Mouse (Mus musculus): ENCODE data around the gene Hoxd10. TPM values are rescaled to one million over a fixed set of nuclear protein-coding genes. Genes with fewer than 3 reads are reported as not detected.
A peak's percentile ranks its signal among the peaks of the same experiment; 100 is the strongest.

Gene Hoxd10
- polyA plus RNA-seq, 1 experiment from 2014 or later = not detected

DNA sequence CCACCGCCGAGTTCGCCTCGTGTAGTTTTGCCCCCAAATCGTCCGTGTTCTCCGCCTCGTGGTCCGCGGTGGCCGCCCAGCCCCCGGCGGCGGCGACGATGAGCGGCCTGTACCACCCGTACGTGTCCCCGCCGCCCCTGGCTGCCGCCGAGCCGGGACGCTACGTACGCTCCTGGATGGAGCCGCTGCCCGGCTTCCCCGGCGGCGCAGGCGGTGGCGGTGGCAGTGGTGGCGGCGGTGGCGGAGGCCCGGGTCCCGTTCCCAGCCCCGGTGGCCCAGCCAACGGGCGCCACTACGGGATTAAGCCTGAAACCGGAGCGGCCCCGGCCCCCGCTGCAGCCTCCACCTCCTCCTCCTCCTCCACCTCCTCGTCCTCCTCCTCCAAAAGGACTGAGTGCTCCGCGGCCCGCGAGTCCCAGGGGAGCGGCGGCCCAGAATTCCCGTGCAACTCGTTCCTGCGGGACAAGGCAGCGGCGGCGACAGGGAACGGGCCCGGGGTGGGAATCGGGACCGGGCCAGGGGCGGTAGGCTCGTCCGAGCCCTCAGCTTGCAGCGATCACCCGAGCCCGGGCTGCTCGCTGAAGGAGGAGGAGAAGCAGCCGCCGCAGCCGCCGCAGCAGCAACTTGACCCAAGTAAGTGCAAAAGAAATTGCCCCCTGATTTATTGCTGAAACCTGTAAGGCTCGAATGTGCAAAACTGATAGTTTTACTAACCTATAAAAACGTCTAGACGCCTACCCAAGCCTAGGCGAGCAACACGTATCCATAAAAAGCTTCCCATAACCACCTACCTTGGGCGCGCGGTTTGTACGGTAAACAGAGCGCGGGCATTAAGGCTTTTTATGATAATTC, 6.7 kb downstream of the Hoxd10 start:
- ATAC-seq = peak; percentile 50; the same call in 1 of the 2 replicates
- Histone ChIP-seq H3K4me3 (ENCODE audit: low read length) (peak overlapping the region; percentile 29), H3K27me3 (replicated peaks; ENCODE audit: control insufficient read depth, insufficient read depth, low read length) (peaks cover 54% of the 10 kb centered on the region), H3K9ac (ENCODE audit: low read depth, low read length) (no peak overlapping the region), H3K4me2 (ENCODE audit: low read length) (peak overlapping the region; percentile 53), H3K4me1 (ENCODE audit: control insufficient read depth, insufficient read depth, low read depth, low read length) (peaks cover 10% of the 10 kb centered on the region; the same call in 1 of the 2 replicates), H3K9me3 (ENCODE audit: control insufficient read depth, low read length) (no peaks in the 10 kb centered on the region; the same call in 1 of the 2 replicates), H3K36me3 (ENCODE audit: control insufficient read depth, insufficient read depth, low read length) (no peaks in the 10 kb centered on the region), H3K27ac (ENCODE audit: low read depth, low read length) (no peak overlapping the region)
- under 1% methylated on average over 66 of the region's 86 CpGs for WGBS

DNA sequence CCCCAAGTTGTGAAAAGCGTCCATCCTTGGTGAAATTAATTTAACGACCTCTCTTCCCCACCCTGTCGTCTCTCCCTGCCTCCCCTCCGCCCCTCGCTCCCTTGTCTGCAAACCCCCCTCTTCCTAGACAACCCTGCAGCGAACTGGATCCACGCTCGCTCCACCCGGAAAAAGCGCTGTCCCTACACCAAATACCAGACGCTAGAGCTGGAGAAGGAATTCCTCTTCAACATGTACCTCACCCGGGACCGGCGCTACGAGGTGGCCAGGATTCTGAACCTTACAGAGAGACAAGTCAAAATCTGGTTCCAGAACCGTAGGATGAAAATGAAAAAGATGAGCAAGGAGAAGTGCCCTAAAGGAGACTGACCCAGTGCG, 7.3 kb downstream of the Hoxd10 start:
- Histone ChIP-seq H3K27ac (ENCODE audit: low read depth, low read length) (no peak overlapping the region), H3K4me2 (ENCODE audit: low read length) (no peak overlapping the region), H3K4me1 (ENCODE audit: control insufficient read depth, insufficient read depth, low read depth, low read length) (peaks cover 10% of the 10 kb centered on the region; the same call in 1 of the 2 replicates), H3K27me3 (replicated peaks; ENCODE audit: control insufficient read depth, insufficient read depth, low read length) (peaks cover 54% of the 10 kb centered on the region), H3K4me3 (ENCODE audit: low read length) (no peak overlapping the region), H3K9me3 (ENCODE audit: control insufficient read depth, low read length) (no peaks in the 10 kb centered on the region; the same call in 1 of the 2 replicates), H3K36me3 (ENCODE audit: control insufficient read depth, insufficient read depth, low read length) (no peaks in the 10 kb centered on the region), H3K9ac (ENCODE audit: low read depth, low read length) (no peak overlapping the region)
- no peak for ATAC-seq
- WGBS = 2% methylated on average over 17 of the region's 17 CpGs

DNA sequence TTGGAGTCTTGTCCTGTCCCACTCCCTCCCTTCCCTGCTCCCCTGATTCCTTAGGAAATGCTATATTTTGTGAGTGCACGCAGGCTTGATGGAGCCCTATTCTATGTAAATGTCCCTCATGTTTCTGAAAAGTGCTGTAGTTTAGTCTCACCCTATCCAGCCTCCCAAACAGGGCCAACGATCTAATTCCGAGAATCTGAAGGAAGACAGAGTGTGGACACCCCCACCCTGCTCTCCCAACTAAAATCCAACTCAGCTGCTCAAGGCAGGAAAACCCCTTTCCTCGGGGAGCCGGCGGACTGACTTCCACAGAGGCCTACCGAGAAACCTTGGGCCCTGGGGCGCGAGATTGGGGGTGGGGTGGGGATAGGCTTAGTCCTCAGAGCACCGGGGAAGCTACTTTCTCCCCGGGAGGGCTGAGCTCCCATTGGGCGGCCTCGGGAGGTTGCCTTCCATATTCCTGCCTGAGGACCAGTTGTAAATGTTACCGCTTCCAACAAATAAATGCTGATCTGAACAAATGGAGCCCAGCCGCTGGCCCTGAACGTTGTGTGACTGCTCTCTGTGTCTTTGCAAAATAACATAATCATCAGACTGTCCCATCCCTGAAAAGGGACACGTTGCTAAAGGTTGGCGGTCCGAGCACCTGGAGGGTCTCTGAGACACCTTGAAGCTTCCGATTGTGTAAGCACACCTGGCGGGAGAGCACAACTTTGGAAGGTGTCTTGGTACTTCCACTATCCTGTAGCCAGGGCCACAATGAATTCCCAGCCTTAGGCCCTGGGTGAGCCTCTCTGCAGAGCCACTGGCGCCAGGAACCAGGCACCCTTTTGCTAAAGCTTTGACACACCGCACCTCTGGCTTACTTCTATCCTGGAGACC, 8.2 kb downstream of the Hoxd10 start:
- peaks cover 11% of the 10 kb centered on the region for H3K4me1 ChIP-seq (ENCODE audit: control insufficient read depth, insufficient read depth, low read depth, low read length)

DNA sequence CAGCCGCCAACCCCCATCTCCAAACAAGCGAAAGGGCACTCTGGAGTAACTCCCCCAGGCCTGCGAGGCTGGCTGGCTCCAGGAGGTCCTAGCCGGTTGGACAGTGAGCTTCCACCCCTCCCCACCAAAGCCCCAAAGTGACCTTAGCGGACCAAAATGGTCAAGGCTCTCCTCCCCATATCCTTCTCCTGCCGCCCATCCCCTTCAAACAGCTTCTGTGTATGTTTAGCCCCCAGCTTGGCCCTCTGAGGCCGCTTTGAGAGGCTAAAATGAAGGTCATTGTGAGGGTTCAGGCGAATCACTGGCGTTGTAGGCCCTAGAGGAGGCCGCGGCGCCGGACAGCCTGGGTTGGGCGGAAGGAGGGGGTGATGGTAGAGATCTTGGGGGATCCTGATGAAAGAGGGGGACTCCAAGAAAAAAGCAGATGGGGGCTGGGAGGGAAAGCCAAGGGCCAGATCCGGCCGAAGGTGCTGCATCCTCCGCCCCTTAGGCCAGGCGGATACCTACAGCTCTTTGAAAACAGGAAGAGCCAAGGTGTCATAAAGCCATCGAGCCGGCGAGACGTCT, 8.9 kb downstream of the Hoxd10 start:
- Histone ChIP-seq H3K4me1 (ENCODE audit: control insufficient read depth, insufficient read depth, low read depth, low read length) (peaks cover 18% of the 10 kb centered on the region), H3K9ac (ENCODE audit: low read depth, low read length) (no peak overlapping the region), H3K4me3 (ENCODE audit: low read length) (no peak overlapping the region), H3K36me3 (ENCODE audit: control insufficient read depth, insufficient read depth, low read length) (no peaks in the 10 kb centered on the region), H3K27ac (ENCODE audit: low read depth, low read length) (no peak overlapping the region), H3K27me3 (replicated peaks; ENCODE audit: control insufficient read depth, insufficient read depth, low read length) (peaks cover 47% of the 10 kb centered on the region), H3K9me3 (ENCODE audit: control insufficient read depth, low read length) (no peaks in the 10 kb centered on the region; the same call in 1 of the 2 replicates), H3K4me2 (ENCODE audit: low read length) (no peak overlapping the region)
- no peak for ATAC-seq
- WGBS = 6% methylated on average over 22 of the region's 22 CpGs

More for the DNA sequence above, 8.2 kb downstream of the Hoxd10 start:
- no peaks in the 10 kb centered on the region for H3K36me3 ChIP-seq (ENCODE audit: control insufficient read depth, insufficient read depth, low read length)
- peaks cover 51% of the 10 kb centered on the region for H3K27me3 ChIP-seq (replicated peaks; ENCODE audit: control insufficient read depth, insufficient read depth, low read length)
- no peak overlapping the region for H3K4me2 ChIP-seq (ENCODE audit: low read length)
- H3K4me3 ChIP-seq (ENCODE audit: low read length) = no peak overlapping the region
- no peak overlapping the region for H3K27ac ChIP-seq (ENCODE audit: low read depth, low read length)
- H3K9me3 ChIP-seq (ENCODE audit: control insufficient read depth, low read length) = no peaks in the 10 kb centered on the region; the same call in 1 of the 2 replicates
- no peak for ATAC-seq
- 2% methylated on average over 23 of the region's 23 CpGs for WGBS
- no peak overlapping the region for H3K9ac ChIP-seq (ENCODE audit: low read depth, low read length)

DNA sequence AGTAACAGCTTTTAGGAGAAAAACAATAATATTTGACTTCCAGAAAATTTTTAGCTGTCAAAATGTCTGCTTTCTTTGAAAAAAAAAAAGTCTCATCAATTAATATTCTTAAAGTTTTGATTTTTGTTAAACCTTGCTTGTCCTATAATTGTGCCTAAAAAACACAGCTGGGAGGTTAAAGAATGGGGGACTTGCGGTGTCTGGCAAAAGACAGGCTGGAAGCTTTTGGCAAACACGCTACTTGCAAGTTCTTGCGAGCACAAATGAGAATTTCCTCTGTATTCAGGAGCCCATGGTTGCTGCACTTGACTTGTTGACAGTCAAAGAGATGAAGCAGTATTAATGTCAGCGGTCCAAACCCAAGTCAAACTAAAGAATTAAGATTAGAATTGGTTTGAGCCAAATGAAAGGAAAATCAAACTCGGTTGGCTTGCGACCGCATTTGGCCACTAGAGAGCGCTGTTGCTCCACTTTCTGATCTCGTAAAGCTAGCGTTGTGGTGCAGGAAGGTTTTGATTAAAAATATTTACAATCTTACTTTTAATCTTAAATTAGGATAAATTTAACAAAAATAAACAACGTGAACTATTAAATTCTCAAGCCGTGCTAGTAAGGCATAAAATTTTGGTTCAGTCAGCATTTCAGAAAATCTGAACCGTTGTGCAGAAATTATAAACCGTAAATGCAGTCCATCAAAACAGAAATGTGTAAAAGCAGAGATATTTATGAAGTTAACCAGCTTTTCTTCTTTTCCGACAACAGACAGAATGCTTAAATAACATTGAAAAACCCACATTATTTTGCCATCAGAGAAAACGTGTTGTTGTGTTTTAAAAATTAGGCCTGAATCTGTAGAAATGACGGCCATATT, 10.5 kb downstream of the Hoxd10 start:
- Histone ChIP-seq H3K4me1 (ENCODE audit: control insufficient read depth, insufficient read depth, low read depth, low read length) (peaks cover 20% of the 10 kb centered on the region), H3K4me2 (ENCODE audit: low read length) (no peak overlapping the region), H3K27ac (ENCODE audit: low read depth, low read length) (no peak overlapping the region), H3K4me3 (ENCODE audit: low read length) (no peak overlapping the region), H3K36me3 (ENCODE audit: control insufficient read depth, insufficient read depth, low read length) (no peaks in the 10 kb centered on the region), H3K27me3 (replicated peaks; ENCODE audit: control insufficient read depth, insufficient read depth, low read length) (peaks cover 38% of the 10 kb centered on the region), H3K9ac (ENCODE audit: low read depth, low read length) (no peak overlapping the region), H3K9me3 (ENCODE audit: control insufficient read depth, low read length) (no peaks in the 10 kb centered on the region)
- ATAC-seq = no peak
- WGBS = 12% methylated on average over 17 of the region's 17 CpGs

DNA sequence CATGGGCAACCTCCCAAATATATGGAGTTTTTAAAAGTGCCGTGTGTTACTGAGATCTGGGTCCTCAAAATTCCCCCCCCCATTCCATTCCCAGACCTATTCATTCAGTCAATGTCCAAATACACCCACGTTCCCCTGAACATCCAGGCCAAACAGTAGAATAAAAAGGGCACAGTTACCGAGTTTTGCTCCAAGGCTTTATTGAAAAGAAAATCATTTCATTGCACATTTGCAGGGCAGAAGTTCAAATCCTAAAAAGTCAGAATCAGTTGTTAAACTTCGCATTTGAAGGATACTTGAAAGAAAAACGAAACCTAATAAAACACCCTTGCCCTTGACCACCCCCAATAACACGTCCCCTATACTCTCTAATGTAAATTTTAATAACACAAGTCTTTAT, 11.1 kb downstream of the Hoxd10 start:
- no peak overlapping the region for H3K9ac ChIP-seq (ENCODE audit: low read depth, low read length)
- H3K36me3 ChIP-seq (ENCODE audit: control insufficient read depth, insufficient read depth, low read length) = no peaks in the 10 kb centered on the region
- peaks cover 39% of the 10 kb centered on the region for H3K27me3 ChIP-seq (replicated peaks; ENCODE audit: control insufficient read depth, insufficient read depth, low read length)
- H3K27ac ChIP-seq (ENCODE audit: low read depth, low read length) = no peak overlapping the region
- no peak overlapping the region for H3K4me3 ChIP-seq (ENCODE audit: low read length)
- no peaks in the 10 kb centered on the region for H3K9me3 ChIP-seq (ENCODE audit: control insufficient read depth, low read length)
- ATAC-seq = no peak
- no peak overlapping the region for H3K4me2 ChIP-seq (ENCODE audit: low read length)
- peaks cover 15% of the 10 kb centered on the region for H3K4me1 ChIP-seq (ENCODE audit: control insufficient read depth, insufficient read depth, low read depth, low read length)
- 24% methylated on average over 6 of the region's 6 CpGs for WGBS

DNA sequence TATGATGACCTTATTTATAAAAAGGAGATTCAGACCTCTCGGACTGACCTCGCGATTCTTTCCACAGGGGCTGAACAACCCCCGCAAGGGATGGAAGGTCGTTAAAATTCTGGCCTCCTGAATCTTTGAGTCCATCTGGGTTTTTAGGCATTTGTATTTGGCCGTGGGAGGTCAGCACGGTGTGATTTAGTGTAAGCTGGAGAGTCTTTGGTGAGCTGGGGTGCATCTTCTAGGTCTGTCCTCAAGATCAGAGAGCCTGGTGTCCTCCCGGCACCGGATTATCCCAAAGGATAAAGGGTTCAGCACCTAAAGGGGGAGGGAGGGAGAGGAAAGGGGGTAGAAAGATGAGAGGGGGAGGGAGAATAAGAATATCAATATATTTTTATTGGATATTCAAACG, 11.6 kb downstream of the Hoxd10 start:
- H3K9ac ChIP-seq (ENCODE audit: low read depth, low read length) = no peak overlapping the region
- no peaks in the 10 kb centered on the region for H3K36me3 ChIP-seq (ENCODE audit: control insufficient read depth, insufficient read depth, low read length)
- H3K27ac ChIP-seq (ENCODE audit: low read depth, low read length) = no peak overlapping the region
- WGBS = 10% methylated on average over 10 of the region's 10 CpGs
- H3K4me1 ChIP-seq (ENCODE audit: control insufficient read depth, insufficient read depth, low read depth, low read length) = peaks cover 10% of the 10 kb centered on the region
- ATAC-seq = no peak
- peaks cover 42% of the 10 kb centered on the region for H3K27me3 ChIP-seq (replicated peaks; ENCODE audit: control insufficient read depth, insufficient read depth, low read length)
- no peaks in the 10 kb centered on the region for H3K9me3 ChIP-seq (ENCODE audit: control insufficient read depth, low read length)
- H3K4me3 ChIP-seq (ENCODE audit: low read length) = no peak overlapping the region
- H3K4me2 ChIP-seq (ENCODE audit: low read length) = no peak overlapping the region

DNA sequence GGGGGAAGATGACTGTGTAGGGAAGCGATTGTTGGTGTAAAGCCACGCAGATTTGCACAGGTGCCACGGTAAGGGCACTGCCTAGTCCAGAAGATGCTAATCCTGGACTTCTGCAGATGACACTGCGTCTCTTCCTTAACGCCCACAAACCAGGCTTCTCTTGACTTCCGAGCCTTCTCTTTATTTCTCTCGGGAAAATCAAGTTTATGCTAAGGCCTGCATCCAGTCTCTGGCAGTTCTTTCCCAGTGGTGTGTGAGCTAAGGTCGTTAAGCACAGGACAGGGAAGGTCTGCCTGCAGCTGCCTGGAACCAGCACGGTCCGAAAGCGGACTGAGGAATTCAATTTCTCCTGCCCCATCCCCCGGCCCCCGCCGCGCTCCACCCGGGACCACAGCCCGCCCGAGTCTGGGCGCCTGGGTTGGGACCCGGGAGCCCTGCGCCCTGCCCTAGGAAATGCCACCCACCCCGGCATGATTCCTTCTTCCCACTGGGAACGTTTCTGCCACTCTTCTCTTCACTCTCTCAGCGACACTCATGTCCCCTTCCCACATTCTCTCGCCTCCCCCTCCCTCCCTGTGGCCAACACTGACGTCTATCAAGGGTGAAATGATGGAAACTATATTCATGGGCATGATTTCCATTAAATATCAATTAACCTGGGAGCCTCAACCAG, 12.1 kb downstream of the Hoxd10 start:
- H3K9me3 ChIP-seq (ENCODE audit: control insufficient read depth, low read length) = no peaks in the 10 kb centered on the region
- no peak overlapping the region for H3K9ac ChIP-seq (ENCODE audit: low read depth, low read length)
- no peak overlapping the region for H3K27ac ChIP-seq (ENCODE audit: low read depth, low read length)
- H3K36me3 ChIP-seq (ENCODE audit: control insufficient read depth, insufficient read depth, low read length) = no peaks in the 10 kb centered on the region
- peaks cover 10% of the 10 kb centered on the region for H3K4me1 ChIP-seq (ENCODE audit: control insufficient read depth, insufficient read depth, low read depth, low read length)
- 4% methylated on average over 26 of the region's 26 CpGs for WGBS
- ATAC-seq = no peak; the same call in 1 of the 2 replicates
- peaks cover 47% of the 10 kb centered on the region for H3K27me3 ChIP-seq (replicated peaks; ENCODE audit: control insufficient read depth, insufficient read depth, low read length)
- no peak overlapping the region for H3K4me2 ChIP-seq (ENCODE audit: low read length)
- no peak overlapping the region for H3K4me3 ChIP-seq (ENCODE audit: low read length)
